Mouse (Mus musculus): ENCODE measurements around the gene Nfat5. TPM values are rescaled to one million over a fixed set of nuclear protein-coding genes. Genes with fewer than 3 reads are reported as not detected.

The Nfat5 gene
- total RNA-seq, 2 experiments from 2014 or later, result 11.0 to 21.7 TPM

Other genes with a start within 250 kb of the Nfat5 start
- gene Pdf, start 244.9 kb upstream of the Nfat5 start, total RNA-seq (2015; ENCODE audit: low replicate concordance), result 4.4 and 7.9 TPM in 2 replicates
- gene Pdf, start 244.9 kb upstream of the Nfat5 start, total RNA-seq (2017; ENCODE audit: low replicate concordance), result 9.3 and 10.7 TPM in 2 replicates
- 4.2 and 10.7 TPM in 2 replicates for gene Cog8, start 236.8 kb upstream of the Nfat5 start, total RNA-seq (2015; ENCODE audit: low replicate concordance)
- 3.6 and 8.9 TPM in 2 replicates for gene Cog8, start 236.8 kb upstream of the Nfat5 start, total RNA-seq (2017; ENCODE audit: low replicate concordance)
- 19.4 and 22.5 TPM in 2 replicates for gene Nip7, start 236.6 kb upstream of the Nfat5 start, total RNA-seq (2015; ENCODE audit: low replicate concordance)
- 5.0 and 8.9 TPM in 2 replicates for gene Nip7, start 236.6 kb upstream of the Nfat5 start, total RNA-seq (2017; ENCODE audit: low replicate concordance)
- gene Tmed6, start 227.8 kb upstream of the Nfat5 start, total RNA-seq (2015; ENCODE audit: low replicate concordance), result not detected in 2 replicates
- not detected in 2 replicates for gene Tmed6, start 227.8 kb upstream of the Nfat5 start, total RNA-seq (2017; ENCODE audit: low replicate concordance)
- gene Terf2, start 196.9 kb upstream of the Nfat5 start, total RNA-seq (2015; ENCODE audit: low replicate concordance), result 9.2 and 14.2 TPM in 2 replicates
- gene Terf2, start 196.9 kb upstream of the Nfat5 start, total RNA-seq (2017; ENCODE audit: low replicate concordance), result 12.9 and 15.5 TPM in 2 replicates
- gene Cyb5b, start 142.8 kb upstream of the Nfat5 start, total RNA-seq (2015; ENCODE audit: low replicate concordance), result 10.2 and 21.3 TPM in 2 replicates
- 8.1 and 12.8 TPM in 2 replicates for gene Cyb5b, start 142.8 kb upstream of the Nfat5 start, total RNA-seq (2017; ENCODE audit: low replicate concordance)
- 10.2 and 15.0 TPM in 2 replicates for gene Nqo1, start 109.7 kb downstream of the Nfat5 start, total RNA-seq (2015; ENCODE audit: low replicate concordance)
- 10.7 and 17.1 TPM in 2 replicates for gene Nqo1, start 109.7 kb downstream of the Nfat5 start, total RNA-seq (2017; ENCODE audit: low replicate concordance)
- 6.5 and 8.2 TPM in 2 replicates for gene Nob1, start 131.6 kb downstream of the Nfat5 start, total RNA-seq (2015; ENCODE audit: low replicate concordance)
- gene Nob1, start 131.6 kb downstream of the Nfat5 start, total RNA-seq (2017; ENCODE audit: low replicate concordance), result 2.0 and 6.4 TPM in 2 replicates
- 114 and 130 TPM in 2 replicates for gene Wwp2, start 142.9 kb downstream of the Nfat5 start, total RNA-seq (2015; ENCODE audit: low replicate concordance)
- gene Wwp2, start 142.9 kb downstream of the Nfat5 start, total RNA-seq (2017; ENCODE audit: low replicate concordance), result 192 and 196 TPM in 2 replicates

Data from erythroblast, adult 5-6 weeks (primary cell).